Mouse (Mus musculus) liver, adult 2 months (tissue): ENCODE results near the gene Slc26a5.

Source experiments
- CTCF ChIP-seq: fragments of 200-500 bp; IDR thresholded peaks from 2 replicates; pipeline ENCODE4 v1.5.1; 2011; ENCODE audit warnings: low read depth, low read length, control low read depth
- POLR2A ChIP-seq: fragments of 200-500 bp; IDR thresholded peaks from 2 replicates; pipeline ENCODE4 v1.6.1; 2011; ENCODE audit warnings: low read length, control low read depth; ENCODE audit not compliant: insufficient read depth; ENCODE audit errors: extremely low read depth

- TF ChIP-seq POLR2A, result no peak
- TF ChIP-seq CTCF, result no peak
Observed at GRCm38 (mm10) chr5:21846616-21847290, 18.7 kb downstream of the Slc26a5 start.
